Mouse (Mus musculus): ENCODE data around the gene Gpx1.

Gpx1 gene

DNA sequence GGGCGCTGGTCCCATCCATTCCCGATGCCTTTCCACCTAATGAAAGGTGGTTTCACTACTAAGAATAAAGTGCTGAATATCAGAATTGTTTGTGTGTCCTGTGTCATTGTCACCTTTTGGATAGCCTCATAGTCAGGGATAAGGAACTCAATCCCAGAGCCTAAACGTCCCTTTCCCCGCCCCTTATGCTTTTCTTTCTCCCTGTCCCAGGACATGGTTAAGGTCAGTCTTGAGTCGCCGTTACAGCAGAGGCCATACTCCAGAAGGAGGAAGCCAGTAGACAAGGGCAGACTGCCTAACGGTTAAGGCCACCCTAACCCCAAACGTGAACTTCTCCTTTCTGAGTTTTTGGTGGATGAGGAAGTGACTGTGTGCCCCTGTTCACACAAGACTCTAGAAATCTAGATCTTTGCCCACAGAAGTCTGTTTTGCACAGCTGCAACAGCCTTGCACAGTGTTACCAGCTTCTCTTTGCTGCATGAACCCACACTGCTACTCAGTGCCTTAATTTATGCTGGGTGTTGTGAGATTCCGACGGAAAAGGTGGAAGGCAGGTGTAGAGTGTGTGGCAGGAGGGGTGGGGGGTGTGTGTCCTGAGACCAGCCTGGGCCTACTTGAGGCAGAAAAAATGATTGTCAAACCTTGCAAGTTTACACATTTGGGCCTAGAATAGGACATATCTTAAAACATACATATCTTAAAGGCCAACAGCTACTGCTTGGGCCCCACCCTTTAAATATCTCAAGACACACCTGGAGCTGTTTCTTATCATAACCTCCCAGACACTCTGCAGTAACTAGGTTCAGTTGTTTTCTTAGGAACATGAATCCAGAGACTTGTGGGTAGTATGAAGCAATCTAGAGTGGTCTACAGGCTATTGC lies 1.8 kb downstream of the Gpx1 start:
- peak; percentile 69 for DNase-seq

DNA sequence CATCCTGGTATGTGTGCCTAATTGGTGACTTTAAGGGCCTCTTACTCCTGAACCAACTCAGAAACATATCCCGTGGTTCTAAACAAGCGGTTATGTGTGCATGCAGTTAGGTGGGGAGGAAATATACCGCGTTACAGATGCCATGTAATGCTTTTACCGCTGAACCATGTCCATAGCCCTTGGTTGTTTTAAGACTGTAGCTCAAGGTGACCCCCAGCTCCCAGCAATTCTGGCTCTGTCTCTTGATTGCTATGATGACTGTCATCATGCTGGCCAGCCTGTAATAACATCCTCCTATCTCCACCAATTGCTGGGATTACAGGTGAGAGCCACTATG lies 2.4 kb downstream of the Gpx1 start:
- no peak for DNase-seq

DNA sequence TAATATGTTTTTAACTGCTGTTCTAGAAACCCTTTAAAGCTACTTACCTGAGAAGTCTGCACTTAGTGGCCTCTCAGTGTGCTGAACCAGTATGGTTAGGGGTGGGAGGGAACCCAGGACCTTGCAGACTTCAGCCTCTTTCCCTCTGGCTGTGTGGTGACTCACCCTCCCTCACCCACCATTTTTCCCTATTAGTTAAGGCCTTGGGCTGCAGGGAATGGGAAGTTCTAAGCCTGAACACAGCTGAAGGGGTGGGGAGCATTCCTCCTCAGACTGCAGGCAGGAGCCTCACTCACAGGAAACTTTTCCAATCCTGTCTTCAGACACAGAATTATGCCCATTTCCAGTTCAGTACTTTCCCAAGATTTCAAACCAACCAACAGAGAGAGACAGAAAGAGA lies 3.1 kb downstream of the Gpx1 start:
- DNase-seq = peak; percentile 26

DNA sequence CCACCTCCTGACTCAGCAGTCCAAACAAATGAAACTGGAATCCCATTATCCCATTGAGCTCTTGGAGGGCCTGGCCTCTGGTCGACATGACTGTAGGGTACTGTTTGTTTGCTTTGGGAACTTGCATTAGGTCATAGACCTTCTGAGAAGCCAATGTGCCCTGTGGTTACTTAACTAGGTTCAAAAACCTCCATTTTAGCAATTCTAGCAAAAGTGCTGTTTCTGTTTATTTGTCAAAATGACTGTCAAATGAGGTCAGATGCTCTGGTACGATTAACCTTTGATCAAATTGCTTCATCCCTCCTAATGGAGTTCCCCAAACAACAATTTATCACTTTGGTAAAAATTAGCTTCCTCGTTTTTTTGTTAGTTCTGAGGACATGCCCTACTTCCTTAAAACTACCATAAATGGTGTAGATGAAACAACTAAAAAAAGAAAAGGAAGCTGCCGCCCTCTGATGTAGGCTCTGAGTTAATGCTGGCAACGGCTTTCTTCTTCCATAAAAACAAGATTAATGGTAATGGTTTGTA lies 3.7 kb downstream of the Gpx1 start:
- DNase-seq = peak; percentile 63

DNA sequence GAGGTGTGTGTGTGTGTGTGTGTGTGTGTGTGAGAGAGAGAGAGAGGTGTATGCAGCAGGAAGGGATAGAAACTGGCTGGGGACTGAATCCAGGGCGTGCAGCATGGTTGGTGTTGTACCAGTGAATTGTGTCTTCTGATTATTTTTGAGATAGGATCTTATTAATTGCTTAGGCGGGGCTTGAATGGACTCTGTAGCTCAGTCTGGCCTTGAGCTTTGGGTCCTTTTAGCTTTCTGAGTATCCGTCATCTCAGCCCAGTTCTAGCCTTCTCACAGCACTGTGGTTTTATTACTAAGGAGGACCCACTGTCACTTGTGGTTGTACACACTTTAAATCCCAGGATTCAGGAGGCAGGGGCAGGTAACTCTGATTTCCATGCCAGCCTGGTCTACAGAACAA lies 4.6 kb downstream of the Gpx1 start:
- no peak for DNase-seq

DNA sequence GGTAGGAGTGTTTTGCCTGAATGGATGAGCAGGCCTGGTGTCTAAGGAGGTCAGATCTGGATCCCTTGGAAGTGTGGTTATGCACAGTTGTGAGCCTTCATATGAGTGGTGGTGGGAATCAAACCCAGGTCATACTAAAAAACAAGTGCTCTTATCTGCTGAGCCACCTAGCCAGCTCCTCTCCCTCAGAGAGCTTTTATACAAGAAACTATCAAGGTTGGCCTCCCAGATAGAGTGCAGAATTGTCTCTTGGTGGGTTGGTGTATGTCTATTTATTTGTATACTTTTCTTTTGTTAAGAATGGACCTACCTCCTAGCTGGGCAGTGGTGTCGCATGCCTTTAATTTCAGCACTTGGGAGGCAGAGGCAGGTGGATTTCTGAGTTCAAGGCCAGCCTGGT lies 5.1 kb downstream of the Gpx1 start:
- DNase-seq = no peak

DNA sequence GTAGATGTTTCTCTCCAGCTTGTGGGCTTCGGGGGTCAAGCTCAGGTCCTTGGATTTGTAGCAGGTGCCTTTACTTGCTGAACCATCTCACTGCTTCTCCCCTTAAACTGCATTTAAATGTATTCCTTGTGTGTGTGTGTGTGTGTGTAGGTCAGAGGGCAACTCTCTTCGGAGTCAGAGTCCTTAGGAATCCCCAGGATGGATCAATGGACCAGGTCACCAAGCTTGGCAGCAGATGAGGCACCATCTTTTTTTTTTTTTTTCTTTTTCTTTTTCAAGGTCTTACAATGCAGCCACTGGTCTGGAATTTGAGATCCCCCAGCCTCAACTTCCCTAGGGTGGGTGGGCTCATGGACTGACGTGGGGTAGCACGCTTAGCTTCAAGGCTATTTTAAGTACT lies 5.8 kb downstream of the Gpx1 start:
- no peak for DNase-seq

DNA sequence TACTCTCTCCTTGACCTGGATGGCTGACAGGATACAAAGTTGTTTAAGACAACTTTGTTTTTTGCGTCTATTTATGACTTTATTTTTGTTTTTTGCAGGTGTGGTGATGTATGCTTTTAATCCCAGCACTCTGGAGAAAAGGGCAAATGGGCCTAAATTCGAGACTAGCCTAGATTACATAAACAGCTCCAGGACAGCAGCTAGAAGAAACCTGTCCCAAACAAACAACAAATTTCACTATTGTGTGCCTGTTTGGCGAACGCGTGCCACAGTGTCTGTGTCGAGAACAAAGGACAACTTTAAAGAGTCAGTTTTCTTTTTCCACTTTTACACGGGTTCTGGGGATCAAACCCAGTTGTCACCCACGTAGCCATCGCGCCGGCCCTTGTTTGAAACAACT lies 8.3 kb downstream of the Gpx1 start:
- no peak for DNase-seq

DNA sequence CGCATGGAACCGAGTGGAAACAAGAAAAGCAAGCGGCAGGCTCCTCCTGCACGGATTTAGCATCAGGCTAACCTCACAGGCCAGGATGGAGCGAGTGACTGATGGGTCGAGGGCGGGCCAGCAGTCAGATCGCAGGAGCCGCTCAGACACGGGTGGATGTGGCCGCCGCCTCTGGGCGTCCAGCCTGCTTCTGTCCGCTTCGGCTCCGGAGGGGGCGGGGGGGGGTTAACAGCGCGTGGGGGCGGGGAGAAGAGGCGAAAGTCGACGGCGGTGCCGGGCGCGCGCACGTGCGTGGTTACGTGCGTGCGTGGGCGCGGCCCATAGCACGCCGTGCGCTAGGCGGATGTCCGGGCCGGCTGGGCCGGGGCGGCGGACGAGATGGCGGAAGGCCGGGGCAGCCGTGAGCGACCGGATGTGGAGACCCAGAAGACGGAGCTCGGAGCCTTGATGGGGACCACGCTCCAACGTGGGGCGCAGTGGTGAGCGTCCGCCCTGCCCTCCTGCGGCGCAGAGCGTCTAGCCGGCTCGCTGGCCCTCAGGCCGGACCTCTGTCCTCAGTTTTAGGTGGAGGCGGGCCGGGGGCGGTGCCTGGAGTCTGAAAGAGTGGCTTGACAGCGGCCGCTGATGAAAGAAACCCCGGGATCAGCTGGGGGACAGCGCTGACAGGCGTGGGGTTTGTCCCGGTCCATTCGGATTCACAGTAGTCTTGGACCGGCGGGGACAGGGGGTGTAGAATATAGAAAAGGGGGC lies 9.0 kb downstream of the Gpx1 start, which contains the start of gene Usp4:
Gene Usp4, plus strand, starts transcription at position 314 of the 750 bp plus-strand sequence.
- DNase-seq = peak; percentile 93

DNA sequence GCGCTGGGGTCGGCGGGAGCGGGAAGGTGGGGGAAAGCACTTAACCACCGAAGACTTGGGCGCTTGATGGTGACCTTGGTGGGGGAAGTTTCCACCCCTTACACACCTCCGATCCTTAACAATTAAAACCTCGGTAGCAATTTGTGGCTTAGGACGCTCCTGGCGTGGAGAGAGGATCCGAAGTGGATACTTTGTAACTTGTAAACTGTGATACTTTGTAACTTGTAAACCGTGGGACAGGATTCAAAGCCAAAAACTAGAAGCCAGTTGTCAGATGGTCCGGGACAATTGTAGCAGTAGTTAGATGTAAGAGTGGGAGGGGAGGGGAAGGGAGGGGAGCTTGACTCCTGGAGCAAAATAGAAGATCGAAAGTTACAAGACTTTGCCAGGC lies 9.6 kb downstream of the Gpx1 start:
- DNase-seq = no peak

DNA sequence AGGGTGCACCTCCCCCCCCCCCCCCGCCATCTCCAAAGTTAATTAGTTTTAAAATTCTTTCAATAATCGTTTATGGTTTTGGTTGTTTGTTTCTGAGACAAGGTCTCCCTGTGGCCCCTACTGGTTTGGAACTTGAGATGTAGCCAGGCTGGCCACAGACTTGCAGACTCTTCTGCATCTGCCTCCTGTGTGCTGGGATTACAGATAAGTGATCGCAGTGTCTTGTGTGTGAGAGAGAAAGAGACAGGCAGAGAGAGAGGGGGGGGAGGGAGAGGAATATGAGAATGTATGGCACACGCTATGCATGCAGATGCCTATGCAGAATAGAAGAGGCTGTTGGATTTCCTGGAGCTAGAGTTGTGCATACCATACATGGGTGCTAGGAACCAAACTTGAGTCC lies 11.0 kb downstream of the Gpx1 start:
- DNase-seq = no peak

DNA sequence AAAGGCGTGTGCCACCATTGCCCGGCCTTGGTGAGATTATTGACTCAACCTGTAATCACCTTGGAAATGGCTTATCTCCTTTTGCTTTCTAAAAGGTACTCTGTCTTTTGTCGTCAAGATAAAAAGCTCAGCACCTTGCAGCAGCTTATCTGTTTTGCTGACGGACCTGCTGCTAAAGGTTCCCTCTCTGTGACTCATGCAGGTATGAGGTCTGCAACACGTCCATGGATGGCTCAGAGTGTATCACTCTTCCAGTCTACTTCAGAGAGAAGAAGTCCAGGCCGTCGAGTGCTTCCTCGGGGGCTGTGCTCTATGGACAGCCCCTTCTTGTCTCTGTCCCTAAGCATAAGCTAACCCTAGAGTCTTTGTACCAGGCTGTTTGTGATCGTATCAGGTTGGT lies 39.5 kb downstream of the Gpx1 start:
- DNase-seq = no peak

DNA sequence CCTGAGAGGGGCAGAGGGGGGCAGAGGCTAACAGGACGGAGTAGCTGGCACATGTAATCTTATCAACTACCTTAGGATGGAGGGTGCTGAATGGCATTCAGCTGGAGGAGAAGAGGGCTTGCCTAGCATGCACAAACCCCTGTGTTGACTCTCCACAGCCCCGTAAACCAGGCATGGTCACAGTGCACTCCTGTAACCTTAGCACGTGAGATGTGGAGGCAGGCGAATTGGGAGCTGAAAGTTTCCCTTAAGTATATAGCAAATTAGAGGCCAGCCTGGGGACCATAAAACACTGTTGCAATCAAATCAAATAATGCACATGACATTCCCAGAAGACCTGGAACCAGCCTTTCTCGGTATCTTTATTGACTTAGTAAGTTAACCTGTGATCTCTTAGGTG lies 40.0 kb downstream of the Gpx1 start:
- peak; percentile 12 for DNase-seq

DNA sequence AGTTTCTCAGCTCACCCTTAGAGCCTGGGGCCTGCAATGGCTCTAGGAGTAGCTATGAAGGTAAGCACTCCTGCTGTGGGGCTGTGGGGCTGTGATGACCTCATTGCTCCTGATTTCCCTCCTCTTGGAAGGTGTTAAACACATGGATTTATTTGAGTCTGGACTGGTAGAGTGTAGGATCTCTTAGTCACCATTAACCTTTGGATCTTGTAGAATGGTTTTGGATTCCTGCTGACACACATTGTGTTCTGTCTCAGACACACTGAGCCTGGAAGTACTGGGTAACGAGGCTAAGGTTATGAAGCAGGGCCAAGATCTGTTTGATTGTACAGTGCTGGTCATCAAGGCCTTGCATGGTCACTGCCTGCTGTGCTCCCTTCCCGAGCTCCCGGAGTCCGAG lies 40.6 kb downstream of the Gpx1 start:
- no peak for DNase-seq

DNA sequence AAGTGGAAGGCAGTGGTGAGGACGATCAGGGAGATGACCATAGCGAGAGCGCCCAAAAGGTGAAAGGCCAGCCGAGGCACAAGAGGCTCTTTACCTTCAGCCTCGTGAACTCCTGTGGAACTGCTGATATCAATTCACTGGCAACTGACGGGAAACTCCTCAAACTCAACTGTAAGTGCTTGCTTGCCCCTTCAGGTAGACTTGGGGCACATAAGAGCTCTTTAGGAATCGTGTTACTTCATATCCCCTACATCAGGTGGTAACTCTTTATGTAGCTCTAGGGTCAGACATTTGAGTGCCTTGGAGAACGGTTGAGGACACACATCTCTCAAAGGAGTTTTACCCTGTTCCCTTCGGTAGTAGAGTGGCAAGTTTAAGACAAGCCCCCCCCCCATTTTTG lies 42.7 kb downstream of the Gpx1 start:
- peak; percentile 72 for DNase-seq

DNA sequence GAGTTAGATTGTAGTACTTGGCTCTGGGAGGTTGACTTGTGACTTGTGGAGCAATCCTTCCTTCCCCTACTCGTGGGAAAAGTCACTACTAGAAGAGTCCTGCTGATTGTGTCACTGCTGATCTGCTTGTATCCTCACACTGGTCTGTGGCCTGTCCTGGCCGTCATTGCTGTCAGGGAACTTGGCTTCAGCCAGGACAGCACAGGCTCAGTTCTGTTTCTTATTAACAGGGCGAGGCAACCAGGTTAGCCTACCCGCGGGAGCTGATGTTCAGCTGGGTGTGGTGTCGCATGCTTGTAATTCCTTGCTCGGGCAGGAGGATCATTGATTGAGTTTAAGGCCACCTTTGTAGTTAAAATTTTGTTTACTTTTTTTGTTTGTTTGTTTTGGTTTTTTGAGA lies 46.3 kb downstream of the Gpx1 start:
- DNase-seq = no peak

DNA sequence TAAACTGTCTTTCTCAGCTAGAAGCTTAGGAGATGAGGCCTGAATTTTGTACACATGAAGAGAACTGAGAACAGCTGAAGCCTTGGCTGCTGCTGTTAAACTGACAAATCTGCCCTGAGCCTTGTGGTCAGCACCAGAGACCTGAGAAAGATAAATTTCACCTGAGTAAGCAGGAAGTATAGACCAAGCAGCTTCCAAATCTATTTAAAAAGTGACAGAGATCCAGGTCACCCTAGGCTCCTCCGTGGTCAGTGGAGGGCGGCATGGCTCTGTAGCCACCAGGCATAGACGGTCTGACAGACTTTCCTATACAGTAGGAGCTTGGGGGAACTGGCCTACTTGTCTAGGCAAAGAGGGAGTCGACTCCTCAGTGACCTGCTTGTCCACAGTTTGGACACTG lies 48.1 kb downstream of the Gpx1 start:
- DNase-seq = no peak

DNA sequence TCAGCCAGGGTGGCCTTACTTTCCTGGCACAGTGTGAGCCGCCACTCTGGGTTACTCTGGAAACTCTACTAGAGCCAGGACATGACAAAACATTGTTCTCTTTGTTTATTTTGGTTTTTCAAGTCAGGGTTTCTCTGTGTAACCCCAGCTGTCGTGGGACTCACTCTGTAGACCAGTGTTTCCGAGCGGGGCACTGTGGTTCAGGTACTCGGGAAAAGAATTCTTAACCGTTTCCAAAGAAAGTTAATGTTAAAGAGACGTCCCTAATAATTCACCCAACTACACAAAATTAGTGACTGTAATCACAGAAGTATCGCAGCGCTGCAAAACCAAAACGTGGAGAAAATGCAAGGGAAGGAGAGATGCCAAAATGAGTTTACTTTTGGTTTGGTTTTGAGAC lies 49.9 kb downstream of the Gpx1 start:
- DNase-seq = no peak

DNA sequence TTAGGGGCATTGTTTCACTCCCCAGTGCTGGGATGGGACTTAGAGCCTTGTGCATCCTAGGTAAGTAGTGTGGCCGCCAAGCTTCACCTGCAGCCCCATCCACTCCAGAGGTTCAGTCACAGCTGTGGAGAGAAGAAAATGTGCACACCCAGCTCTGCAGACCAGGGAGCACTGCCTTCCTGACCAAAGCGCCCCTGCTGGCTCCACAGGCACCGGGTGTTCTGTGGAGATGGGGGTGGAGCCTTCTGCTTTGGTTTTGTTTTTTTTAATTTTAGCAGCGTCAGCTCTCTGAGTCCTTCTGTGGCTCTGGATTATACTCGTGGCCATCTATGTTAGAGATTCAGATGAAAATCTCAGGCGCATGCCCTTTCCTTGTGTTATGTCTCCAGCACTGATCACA lies 50.5 kb downstream of the Gpx1 start:
- DNase-seq = no peak

All from lung, postnatal 36 days (tissue).